Mouse (Mus musculus): ENCODE data around the gene Hfe. TPM values are rescaled to one million over a fixed set of nuclear protein-coding genes. Genes with fewer than 3 reads are reported as not detected.
A peak's percentile ranks its signal among the peaks of the same experiment; 100 is the strongest.

Gene Hfe
- polyA plus RNA-seq, 1 experiment from 2014 or later = 9.4 TPM

- DNase-seq (ENCODE audit: low spot score) = no peak
Measured at GRCm38 (mm10) chr13:23687181-23687580, 23.5 kb downstream of the Hfe start.

- DNase-seq (ENCODE audit: low spot score) = no peak
Measured at GRCm38 (mm10) chr13:23685966-23686365, 24.7 kb downstream of the Hfe start.

GRCm38 (mm10) chr13:23685121-23685861 lies 25.4 kb downstream of the Hfe start:
- DNase-seq (ENCODE audit: low spot score) = peak; percentile 61

GRCm38 (mm10) chr13:23684295-23684945 lies 26.2 kb downstream of the Hfe start:
- peak; percentile 86 for DNase-seq (ENCODE audit: low spot score)

- DNase-seq (ENCODE audit: low spot score) = peak; percentile 96
Measured at GRCm38 (mm10) chr13:23683755-23684281, 26.8 kb downstream of the Hfe start, which contains the start of the genes Hist1h2ac and Hist1h2bc. Gene Hist1h2ac (minus strand): TSS chr13:23683948. Gene Hist1h2bc (plus strand): TSS chr13:23684199.

- peak; percentile 43 for DNase-seq (ENCODE audit: low spot score)
Measured at GRCm38 (mm10) chr13:23682947-23683754, 27.5 kb downstream of the Hfe start.

GRCm38 (mm10) chr13:23682623-23682946 lies 28.1 kb downstream of the Hfe start:
- no peak for DNase-seq (ENCODE audit: low spot score)

GRCm38 (mm10) chr13:23681990-23682582 lies 28.6 kb downstream of the Hfe start:
- DNase-seq (ENCODE audit: low spot score) = no peak

- no peak for DNase-seq (ENCODE audit: low spot score)
Measured at GRCm38 (mm10) chr13:23662536-23662935, 48.1 kb downstream of the Hfe start.

- no peak for DNase-seq (ENCODE audit: low spot score)
Measured at GRCm38 (mm10) chr13:23659636-23660366, 50.9 kb downstream of the Hfe start.

Small RNAs within 50 kb of the gene (microRNA-seq; reads per million reads assigned to microRNA genes)
- gene Gm44314 (ENCODE audit: borderline number of aligned reads) (not detected), gene Gm44350 (ENCODE audit: borderline number of aligned reads) (not detected), gene Gm44484 (ENCODE audit: borderline number of aligned reads) (not detected)

Other genes with a start within 250 kb of the Hfe start
- 0.17 and 0.27 TPM in 2 replicates for gene Btn1a1, start 245.0 kb downstream of the Hfe start, polyA plus RNA-seq (2015; fragmentation: Nextera tagmentation; extraction: Ambion mirVana)
- 0.65 and 0.85 TPM in 2 replicates for gene Btn2a2, start 222.0 kb downstream of the Hfe start, polyA plus RNA-seq (2015; fragmentation: Nextera tagmentation; extraction: Ambion mirVana)
- gene Hist1h4h, start 179.8 kb downstream of the Hfe start, polyA plus RNA-seq (2015; fragmentation: Nextera tagmentation; extraction: Ambion mirVana) = 24.2 and 31.5 TPM in 2 replicates
- 32.3 and 49.5 TPM in 2 replicates for gene Hist1h2af, start 176.9 kb downstream of the Hfe start, polyA plus RNA-seq (2015; fragmentation: Nextera tagmentation; extraction: Ambion mirVana)
- 27.6 and 43.7 TPM in 2 replicates for gene Hist1h3g, start 175.4 kb downstream of the Hfe start, polyA plus RNA-seq (2015; fragmentation: Nextera tagmentation; extraction: Ambion mirVana)
- 1.6 and 1.9 TPM in 2 replicates for gene Hist1h2bh, start 167.5 kb downstream of the Hfe start, polyA plus RNA-seq (2015; fragmentation: Nextera tagmentation; extraction: Ambion mirVana)
- 4.8 and 9.0 TPM in 2 replicates for gene Hist1h3f, start 166.8 kb downstream of the Hfe start, polyA plus RNA-seq (2015; fragmentation: Nextera tagmentation; extraction: Ambion mirVana)
- gene Hist1h4f, start 159.2 kb downstream of the Hfe start, polyA plus RNA-seq (2015; fragmentation: Nextera tagmentation; extraction: Ambion mirVana) = 8.9 and 17.7 TPM in 2 replicates
- gene Hist1h1d, start 157.6 kb downstream of the Hfe start, polyA plus RNA-seq (2015; fragmentation: Nextera tagmentation; extraction: Ambion mirVana) = 1.1 and 1.3 TPM in 2 replicates
- 16.5 and 20.8 TPM in 2 replicates for gene Hist1h3e, start 148.5 kb downstream of the Hfe start, polyA plus RNA-seq (2015; fragmentation: Nextera tagmentation; extraction: Ambion mirVana)
- gene Hist1h2ae, start 139.6 kb downstream of the Hfe start, polyA plus RNA-seq (2015; fragmentation: Nextera tagmentation; extraction: Ambion mirVana) = 198 and 214 TPM in 2 replicates
- gene Hist1h2bg, start 139.5 kb downstream of the Hfe start, polyA plus RNA-seq (2015; fragmentation: Nextera tagmentation; extraction: Ambion mirVana) = 32.3 and 46.0 TPM in 2 replicates
- gene Hist1h2bf, start 136.7 kb downstream of the Hfe start, polyA plus RNA-seq (2015; fragmentation: Nextera tagmentation; extraction: Ambion mirVana) = 22.7 and 39.0 TPM in 2 replicates
- gene Hist1h2ad, start 136.5 kb downstream of the Hfe start, polyA plus RNA-seq (2015; fragmentation: Nextera tagmentation; extraction: Ambion mirVana) = 7.2 and 11.3 TPM in 2 replicates
- 9.4 and 13.3 TPM in 2 replicates for gene Hist1h3d, start 135.1 kb downstream of the Hfe start, polyA plus RNA-seq (2015; fragmentation: Nextera tagmentation; extraction: Ambion mirVana)
- 273 and 292 TPM in 2 replicates for gene Hist1h4d, start 129.3 kb downstream of the Hfe start, polyA plus RNA-seq (2015; fragmentation: Nextera tagmentation; extraction: Ambion mirVana)
- gene Hist1h2be, start 89.7 kb downstream of the Hfe start, polyA plus RNA-seq (2015; fragmentation: Nextera tagmentation; extraction: Ambion mirVana) = 1.5 and 2.5 TPM in 2 replicates
- gene Hist1h1e, start 88.3 kb downstream of the Hfe start, polyA plus RNA-seq (2015; fragmentation: Nextera tagmentation; extraction: Ambion mirVana) = 33.4 and 35.1 TPM in 2 replicates
- gene Hist1h2ac, start 26.9 kb downstream of the Hfe start, polyA plus RNA-seq (2015; fragmentation: Nextera tagmentation; extraction: Ambion mirVana) = 1.6 and 2.0 TPM in 2 replicates
- gene Hist1h2bc, start 26.7 kb downstream of the Hfe start, polyA plus RNA-seq (2015; fragmentation: Nextera tagmentation; extraction: Ambion mirVana) = 61.5 and 62.8 TPM in 2 replicates
- gene Hist1h1t, start 15.0 kb downstream of the Hfe start, polyA plus RNA-seq (2015; fragmentation: Nextera tagmentation; extraction: Ambion mirVana) = not detected in 2 replicates
- gene Hist1h4c, start 12.4 kb downstream of the Hfe start, polyA plus RNA-seq (2015; fragmentation: Nextera tagmentation; extraction: Ambion mirVana) = 22.4 and 29.5 TPM in 2 replicates
- 37.5 and 44.7 TPM in 2 replicates for gene Hist1h1c, start 28.0 kb upstream of the Hfe start, polyA plus RNA-seq (2015; fragmentation: Nextera tagmentation; extraction: Ambion mirVana)
- 32.0 and 33.1 TPM in 2 replicates for gene Hist1h3c, start 34.7 kb upstream of the Hfe start, polyA plus RNA-seq (2015; fragmentation: Nextera tagmentation; extraction: Ambion mirVana)
- gene Hist1h2bb, start 35.9 kb upstream of the Hfe start, polyA plus RNA-seq (2015; fragmentation: Nextera tagmentation; extraction: Ambion mirVana) = 10.8 and 12.6 TPM in 2 replicates
- gene Hist1h2ab, start 40.3 kb upstream of the Hfe start, polyA plus RNA-seq (2015; fragmentation: Nextera tagmentation; extraction: Ambion mirVana) = 144 and 155 TPM in 2 replicates
- gene Hist1h3b, start 41.4 kb upstream of the Hfe start, polyA plus RNA-seq (2015; fragmentation: Nextera tagmentation; extraction: Ambion mirVana) = 45.8 and 78.0 TPM in 2 replicates
- 15.5 and 15.6 TPM in 2 replicates for gene Hist1h4b, start 46.2 kb upstream of the Hfe start, polyA plus RNA-seq (2015; fragmentation: Nextera tagmentation; extraction: Ambion mirVana)
- gene Hist1h4a, start 50.4 kb upstream of the Hfe start, polyA plus RNA-seq (2015; fragmentation: Nextera tagmentation; extraction: Ambion mirVana) = 1.4 and 3.5 TPM in 2 replicates
- gene Hist1h3a, start 51.5 kb upstream of the Hfe start, polyA plus RNA-seq (2015; fragmentation: Nextera tagmentation; extraction: Ambion mirVana) = 42.0 and 56.6 TPM in 2 replicates
- 15.8 and 27.4 TPM in 2 replicates for gene Hist1h1a, start 52.8 kb upstream of the Hfe start, polyA plus RNA-seq (2015; fragmentation: Nextera tagmentation; extraction: Ambion mirVana)
- gene Trim38, start 59.1 kb upstream of the Hfe start, polyA plus RNA-seq (2015; fragmentation: Nextera tagmentation; extraction: Ambion mirVana) = not detected in 2 replicates
- 0.04 TPM in 1 of 2 replicates, not detected in the other for gene Slc17a2, start 96.1 kb upstream of the Hfe start, polyA plus RNA-seq (2015; fragmentation: Nextera tagmentation; extraction: Ambion mirVana)
- not detected in 2 replicates for gene Slc17a3, start 128.6 kb upstream of the Hfe start, polyA plus RNA-seq (2015; fragmentation: Nextera tagmentation; extraction: Ambion mirVana)
- 0.09 and 0.13 TPM in 2 replicates for gene Slc17a1, start 156.9 kb upstream of the Hfe start, polyA plus RNA-seq (2015; fragmentation: Nextera tagmentation; extraction: Ambion mirVana)
- 0.10 and 0.23 TPM in 2 replicates for gene Slc17a4, start 204.2 kb upstream of the Hfe start, polyA plus RNA-seq (2015; fragmentation: Nextera tagmentation; extraction: Ambion mirVana)
- gene Hist1h2ba, start 223.3 kb upstream of the Hfe start, polyA plus RNA-seq (2015; fragmentation: Nextera tagmentation; extraction: Ambion mirVana) = not detected in 2 replicates
- gene Hist1h2aa, start 223.6 kb upstream of the Hfe start, polyA plus RNA-seq (2015; fragmentation: Nextera tagmentation; extraction: Ambion mirVana) = not detected in 2 replicates

Data from thymus, postnatal 0 days (tissue).